In genomic region chr2:102815289-102815809, GRCm38 (mm10) we compare ENCODE assay signal across 10 mouse cellular contexts.
DNase-seq lines count a peak whose midpoint lies in the region; ATAC-seq and TF ChIP-seq lines count a peak whose summit lies in the region.
"Had no signal": no experiment of that assay in that cellular context is flagged by ENCODE, and none has a peak within 500 bp of the region (broad histone marks: within the 10 kb centered on the region; RNA-seq: fewer than 3 reads in every experiment).

No protein-coding gene starts in this region.

- ATAC-seq in lung, embryonic 16.5 days (ENCODE audit: low read depth): peak; percentile 80
- peak; percentile 82 for ATAC-seq in stomach, embryonic 14.5 days (ENCODE audit: insufficient number of reproducible peaks, insufficient read depth, low FRiP score, low read depth)
- ATAC-seq in hindbrain, embryonic 16.5 days: no peak

- no peaks in the 10 kb centered on the region for H3K27me3 ChIP-seq in lung, embryonic 16.5 days (ENCODE audit: control insufficient read depth, insufficient read depth, low read depth, low read length)
- H3K27me3 ChIP-seq in stomach, embryonic 14.5 days (ENCODE audit: control insufficient read depth, insufficient read depth, low read length): no peaks in the 10 kb centered on the region
- H3K27me3 ChIP-seq in hindbrain, embryonic 16.5 days (replicated peaks; ENCODE audit: control insufficient read depth, insufficient read depth, low read length): no peaks in the 10 kb centered on the region
- H3K27me3 ChIP-seq: heart, embryonic 15.5 days had no signal

- TF ChIP-seq CTCF in bone marrow macrophage, adult 2 months (IDR thresholded peaks at IDR 0.05; ENCODE audit: low read depth, low read length): no peak

- peak overlapping the region; percentile 23 for H3K27ac ChIP-seq in bone marrow macrophage, adult 2 months (ENCODE audit: insufficient read depth, low read depth, low read length)
- peak overlapping the region; percentile 54 for H3K27ac ChIP-seq in lung, embryonic 16.5 days (ENCODE audit: low read length)
- H3K27ac ChIP-seq in stomach, embryonic 14.5 days (ENCODE audit: low read length): no peak overlapping the region
- H3K27ac ChIP-seq in hindbrain, embryonic 16.5 days (ENCODE audit: low read depth, low read length): no peak overlapping the region
- H3K27ac ChIP-seq: heart, embryonic 15.5 days had no signal

- H3K4me1 ChIP-seq in bone marrow macrophage, adult 2 months (ENCODE audit: control insufficient read depth, insufficient read depth, low read length): peaks cover 17% of the 10 kb centered on the region
- no peaks in the 10 kb centered on the region; the same call in 1 of the 2 replicates for H3K4me1 ChIP-seq in lung, embryonic 16.5 days (replicated peaks; ENCODE audit: control insufficient read depth, insufficient read depth, low read length)
- no peaks in the 10 kb centered on the region for H3K4me1 ChIP-seq in stomach, embryonic 14.5 days (ENCODE audit: control insufficient read depth, insufficient read depth, low read length)
- H3K4me1 ChIP-seq in hindbrain, embryonic 16.5 days (ENCODE audit: control insufficient read depth, insufficient read depth, low read depth, low read length): peaks cover 4% of the 10 kb centered on the region; the same call in 1 of the 2 replicates
- H3K4me1 ChIP-seq: heart, embryonic 15.5 days had no signal

- no peaks in the 10 kb centered on the region for H3K9me3 ChIP-seq in lung, embryonic 16.5 days (ENCODE audit: control insufficient read depth, low read length)
- H3K9me3 ChIP-seq in stomach, embryonic 14.5 days (ENCODE audit: control insufficient read depth, low read depth, low read length): no peaks in the 10 kb centered on the region
- no peaks in the 10 kb centered on the region for H3K9me3 ChIP-seq in hindbrain, embryonic 16.5 days (ENCODE audit: control insufficient read depth, low read length)
- H3K9me3 ChIP-seq: heart, embryonic 15.5 days had no signal

- peaks cover 3% of the 10 kb centered on the region; the same call in 1 of the 2 replicates for H3K36me3 ChIP-seq in lung, embryonic 16.5 days (ENCODE audit: control insufficient read depth, insufficient read depth, low read length)
- no peaks in the 10 kb centered on the region for H3K36me3 ChIP-seq in stomach, embryonic 14.5 days (ENCODE audit: control insufficient read depth, insufficient read depth, low read length)
- no peaks in the 10 kb centered on the region for H3K36me3 ChIP-seq in hindbrain, embryonic 16.5 days (ENCODE audit: control insufficient read depth, insufficient read depth, low read length)

- H3K4me3 ChIP-seq in bone marrow macrophage, adult 2 months (ENCODE audit: insufficient read depth, low read length): no peak overlapping the region
- H3K4me3 ChIP-seq in lung, embryonic 16.5 days (ENCODE audit: low read length): no peak overlapping the region
- no peak overlapping the region for H3K4me3 ChIP-seq in stomach, embryonic 14.5 days (ENCODE audit: low read depth, low read length)
- no peak overlapping the region for H3K4me3 ChIP-seq in hindbrain, embryonic 16.5 days (ENCODE audit: low read length)
- H3K4me3 ChIP-seq: heart, embryonic 15.5 days had no signal

- DNase-seq in kidney, adult 9 months: peak; percentile 6
- DNase-seq in kidney, postnatal 25 days: no peak
- DNase-seq in cerebellum, adult 18-20 months: no peak
- no peak for DNase-seq in T-cell, adult 2 months (ENCODE audit: low spot score)
- DNase-seq: embryo, embryonic 11 days had no signal

- H3K9ac ChIP-seq in lung, embryonic 16.5 days (ENCODE audit: low read length): no peak overlapping the region
- H3K9ac ChIP-seq in stomach, embryonic 14.5 days (replicated peaks; ENCODE audit: low read depth, low read length): no peak overlapping the region
- H3K9ac ChIP-seq in hindbrain, embryonic 16.5 days (ENCODE audit: low read depth, low read length): no peak overlapping the region
- H3K9ac ChIP-seq: heart, embryonic 15.5 days had no signal

- WGBS in lung, embryonic 16.5 days: 31% methylated on average over 6 of the region's 6 CpGs
- 25% methylated on average over 6 of the region's 6 CpGs for WGBS in stomach, embryonic 14.5 days
- WGBS in hindbrain, embryonic 16.5 days: 71% methylated on average over 6 of the region's 6 CpGs

- no peak overlapping the region for H3K4me2 ChIP-seq in lung, embryonic 16.5 days (ENCODE audit: low read depth, low read length)
- H3K4me2 ChIP-seq in stomach, embryonic 14.5 days (replicated peaks; ENCODE audit: low read depth, low read length): no peak overlapping the region
- no peak overlapping the region for H3K4me2 ChIP-seq in hindbrain, embryonic 16.5 days (ENCODE audit: low read length)
- H3K4me2 ChIP-seq: heart, embryonic 15.5 days had no signal

- TF ChIP-seq POLR2A in bone marrow macrophage, adult 2 months (IDR thresholded peaks at IDR 0.05; ENCODE audit: borderline replicate concordance, low read depth, low read length): no peak

Comparison
In these comparisons a context has a peak if more than half of its experiments do, and no peak if none do; other contexts are left out.
1. H3K27ac ChIP-seq: peak in bone marrow macrophage, adult 2 months (single experiment) and lung, embryonic 16.5 days (single experiment); none in stomach, embryonic 14.5 days (single experiment) and hindbrain, embryonic 16.5 days (single experiment).